Mouse (Mus musculus) frontal cortex, postnatal 14 days (tissue): ENCODE data around the gene 2010109A12Rik.
A peak's percentile ranks its signal among the peaks of the same experiment; 100 is the strongest.

Experiments
- DNase-seq, 2 experiments: peaks; one replicate each; pipeline ENCODE4 v3.0.0; 2022; ENCODE audit warnings: low spot score in 2 of 2

2010109A12Rik gene

GRCm38 (mm10) chr5:93206109-93207005, at the start of gene 2010109A12Rik, which contains the start of gene Ccni:
Gene 2010109A12Rik (plus strand): TSS chr5:93206518.
Gene Ccni (minus strand): TSS chr5:93206495.
- DNase-seq = peak; percentile 92 to 94

- DNase-seq = peak in 1 of 2 experiments; percentile 40
Observed at GRCm38 (mm10) chr5:93163541-93163940, 42.8 kb upstream of the 2010109A12Rik start.

GRCm38 (mm10) chr5:93167919-93168516, 38.3 kb upstream of the 2010109A12Rik start:
- no peak for DNase-seq

- no peak for DNase-seq
Observed at GRCm38 (mm10) chr5:93168654-93169053, 37.7 kb upstream of the 2010109A12Rik start.

GRCm38 (mm10) chr5:93171420-93171819, 34.9 kb upstream of the 2010109A12Rik start:
- no peak for DNase-seq

- no peak for DNase-seq
Observed at GRCm38 (mm10) chr5:93172536-93172935, 33.8 kb upstream of the 2010109A12Rik start.

- DNase-seq = no peak
Observed at GRCm38 (mm10) chr5:93174675-93175074, 31.6 kb upstream of the 2010109A12Rik start.

GRCm38 (mm10) chr5:93178616-93179015, 27.7 kb upstream of the 2010109A12Rik start:
- DNase-seq = no peak

- no peak for DNase-seq
Observed at GRCm38 (mm10) chr5:93180252-93180651, 26.1 kb upstream of the 2010109A12Rik start.

- no peak for DNase-seq
Observed at GRCm38 (mm10) chr5:93183311-93183710, 23.0 kb upstream of the 2010109A12Rik start.

- no peak for DNase-seq
Observed at GRCm38 (mm10) chr5:93184548-93184947, 21.8 kb upstream of the 2010109A12Rik start.

GRCm38 (mm10) chr5:93189607-93190006, 16.7 kb upstream of the 2010109A12Rik start:
- no peak for DNase-seq

GRCm38 (mm10) chr5:93190428-93190827, 15.9 kb upstream of the 2010109A12Rik start:
- DNase-seq = no peak

- no peak for DNase-seq
Observed at GRCm38 (mm10) chr5:93198232-93198631, 8.1 kb upstream of the 2010109A12Rik start.

GRCm38 (mm10) chr5:93201181-93201580, 5.1 kb upstream of the 2010109A12Rik start:
- no peak for DNase-seq

- peak; percentile 45 to 49 for DNase-seq
Observed at GRCm38 (mm10) chr5:93205371-93206108, 778 bp upstream of the 2010109A12Rik start.

GRCm38 (mm10) chr5:93207006-93207348, 659 bp downstream of the 2010109A12Rik start:
- DNase-seq = peak; percentile 23 to 28

GRCm38 (mm10) chr5:93207555-93207954, 1.2 kb downstream of the 2010109A12Rik start:
- DNase-seq = no peak

- no peak for DNase-seq
Observed at GRCm38 (mm10) chr5:93218375-93218774, 12.1 kb downstream of the 2010109A12Rik start.

- no peak for DNase-seq
Observed at GRCm38 (mm10) chr5:93221661-93222060, 15.3 kb downstream of the 2010109A12Rik start.

GRCm38 (mm10) chr5:93224549-93224948, 18.2 kb downstream of the 2010109A12Rik start:
- no peak for DNase-seq

- no peak for DNase-seq
Observed at GRCm38 (mm10) chr5:93227157-93227556, 20.8 kb downstream of the 2010109A12Rik start.
